Mouse (Mus musculus): Measurements from ENCODE around the gene Nit1. TPM values are rescaled to one million over a fixed set of nuclear protein-coding genes. Genes with fewer than 3 reads are reported as not detected.

Nit1 gene
- 10 to 100 TPM; 35.3 to 36.8 TPM for total RNA-seq (2021)

GRCm38 (mm10) chr1:171345225-171346094 lies at the start of gene Nit1, which contains the start of gene Pfdn2:
Gene Nit1, minus strand, starts transcription at chr1:171345646.
Gene Pfdn2, plus strand, starts transcription at chr1:171345670.
- intact Hi-C loops (cut with DNase I) = no loop called here
- peak; percentile 91 for DNase-seq

DNA sequence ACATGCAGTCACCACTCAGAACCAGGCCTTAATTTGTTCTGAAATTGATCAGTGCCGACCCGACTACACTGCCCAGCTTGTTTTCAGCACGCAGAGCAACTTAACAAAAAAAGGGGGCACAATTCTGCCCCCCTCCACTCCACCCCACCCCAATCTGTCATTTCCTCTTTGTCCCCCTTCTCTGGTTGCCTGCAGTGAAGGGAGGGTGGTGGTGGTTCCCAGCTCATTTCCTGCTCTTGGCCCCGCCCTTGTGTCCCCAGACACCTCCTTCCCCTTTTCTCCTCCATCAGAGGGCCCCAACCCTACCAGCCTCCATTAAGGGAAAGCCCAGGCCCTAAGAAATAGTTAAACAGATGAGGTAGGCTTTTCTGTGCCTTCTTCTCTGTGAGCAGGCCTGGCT lies 44.7 kb upstream of the Nit1 start:
- DNase-seq = no peak
- intact Hi-C loops (cut with DNase I) = no loop called here

DNA sequence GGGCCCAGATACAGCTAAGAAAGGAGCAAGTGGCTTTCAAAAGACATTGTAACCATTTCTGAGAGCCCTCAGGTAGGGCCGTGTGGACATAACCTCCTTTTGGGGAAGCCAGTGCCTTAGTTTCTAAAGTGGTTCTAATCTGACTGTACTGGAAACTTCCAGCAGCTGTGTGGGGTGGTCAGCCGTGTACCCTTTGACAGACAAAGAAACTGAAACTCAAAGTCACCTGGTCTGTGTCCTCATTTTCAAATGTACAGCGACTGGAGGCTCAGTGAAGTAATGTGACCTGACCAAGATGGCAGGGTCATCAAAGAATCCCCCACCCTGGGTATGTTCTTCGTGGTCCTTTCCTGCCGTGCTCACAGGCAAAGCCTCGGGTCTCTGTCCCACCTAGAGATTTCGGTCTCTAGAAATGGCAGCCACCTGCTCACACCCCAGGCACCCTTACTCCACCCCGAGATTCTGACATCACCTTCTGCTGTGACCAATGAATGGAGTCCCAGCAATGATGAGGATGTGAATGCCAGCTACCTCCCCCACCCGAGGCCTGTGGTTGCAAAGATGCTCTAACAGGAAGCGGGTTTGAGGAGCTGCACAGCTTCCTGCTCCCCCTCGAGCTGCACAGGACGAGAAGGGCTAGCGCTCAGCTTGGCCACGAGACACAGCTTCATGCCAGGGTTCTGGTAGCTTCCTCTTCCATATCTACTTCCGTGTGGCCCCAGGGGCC lies 43.1 kb upstream of the Nit1 start, which contains the start of gene Arhgap30:
TSS of gene Arhgap30 (plus strand) at position 579 of the 727 bp plus-strand sequence.
- DNase-seq = no peak
- intact Hi-C loops (cut with DNase I) = no loop called here

- intact Hi-C loops (cut with DNase I) = no loop called here
- peak; percentile 41 for DNase-seq
Measured at GRCm38 (mm10) chr1:171387099-171387498, 41.7 kb upstream of the Nit1 start.

GRCm38 (mm10) chr1:171385171-171385570 lies 39.7 kb upstream of the Nit1 start:
- intact Hi-C loops (cut with DNase I) = no loop called here
- no peak for DNase-seq

DNA sequence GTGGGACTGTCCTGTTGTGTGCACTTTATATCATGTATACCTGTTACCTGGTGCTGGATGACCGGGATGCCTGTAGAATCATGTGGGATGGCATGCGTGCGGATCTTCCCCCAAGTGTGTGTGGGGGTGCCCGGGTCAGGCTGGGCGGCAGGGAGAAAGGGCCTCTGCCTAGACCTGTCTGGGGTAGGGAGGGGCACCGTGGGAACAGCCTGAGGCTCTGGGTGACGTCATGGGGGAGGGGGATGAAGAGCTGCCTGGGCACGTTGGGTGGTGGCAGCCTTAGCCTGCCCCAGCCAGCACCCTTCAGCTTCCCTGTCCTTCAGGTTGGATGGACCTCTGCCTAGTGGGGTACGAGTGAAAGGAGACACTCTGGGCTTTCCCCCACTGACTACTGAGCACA lies 38.9 kb upstream of the Nit1 start:
- intact Hi-C loops (cut with DNase I) = no loop called here
- no peak for DNase-seq

GRCm38 (mm10) chr1:171382096-171382620 lies 36.7 kb upstream of the Nit1 start:
- intact Hi-C loops (cut with DNase I) = no loop called here

GRCm38 (mm10) chr1:171379935-171380599 lies 34.6 kb upstream of the Nit1 start:
- intact Hi-C loops (cut with DNase I) = no loop called here
- peak; percentile 82 for DNase-seq

More at GRCm38 (mm10) chr1:171382096-171382620, 36.7 kb upstream of the Nit1 start:
- no peak for DNase-seq

GRCm38 (mm10) chr1:171378298-171378697 lies 32.9 kb upstream of the Nit1 start:
- no peak for DNase-seq
- intact Hi-C loops (cut with DNase I) = no loop called here

- no peak for DNase-seq
- intact Hi-C loops (cut with DNase I) = no loop called here
Measured at GRCm38 (mm10) chr1:171375646-171376097, 30.2 kb upstream of the Nit1 start.

- intact Hi-C loops (cut with DNase I) = no loop called here
- no peak for DNase-seq
Measured at GRCm38 (mm10) chr1:171373946-171374345, 28.5 kb upstream of the Nit1 start.

DNA sequence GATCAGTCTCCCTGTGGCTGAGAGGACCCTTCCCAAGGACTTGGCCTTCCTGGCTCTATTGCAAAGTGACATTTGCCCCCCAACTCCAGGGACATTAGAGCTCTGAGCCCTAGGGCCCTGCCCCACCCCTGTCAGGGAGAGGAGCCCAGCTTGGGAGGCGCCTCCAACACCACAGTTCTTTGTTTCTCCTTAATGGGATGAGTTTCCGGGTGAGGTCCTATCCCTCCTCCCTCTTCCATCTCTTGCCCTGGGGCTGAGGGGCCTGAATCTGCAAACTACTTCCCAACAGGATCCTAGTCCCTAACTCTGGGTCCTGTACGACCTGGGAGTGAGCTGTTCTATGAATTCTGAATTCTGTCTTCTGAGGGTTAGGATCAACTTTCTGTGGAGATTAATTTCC lies 27.4 kb upstream of the Nit1 start:
- intact Hi-C loops (cut with DNase I) = no loop called here
- DNase-seq = no peak

DNA sequence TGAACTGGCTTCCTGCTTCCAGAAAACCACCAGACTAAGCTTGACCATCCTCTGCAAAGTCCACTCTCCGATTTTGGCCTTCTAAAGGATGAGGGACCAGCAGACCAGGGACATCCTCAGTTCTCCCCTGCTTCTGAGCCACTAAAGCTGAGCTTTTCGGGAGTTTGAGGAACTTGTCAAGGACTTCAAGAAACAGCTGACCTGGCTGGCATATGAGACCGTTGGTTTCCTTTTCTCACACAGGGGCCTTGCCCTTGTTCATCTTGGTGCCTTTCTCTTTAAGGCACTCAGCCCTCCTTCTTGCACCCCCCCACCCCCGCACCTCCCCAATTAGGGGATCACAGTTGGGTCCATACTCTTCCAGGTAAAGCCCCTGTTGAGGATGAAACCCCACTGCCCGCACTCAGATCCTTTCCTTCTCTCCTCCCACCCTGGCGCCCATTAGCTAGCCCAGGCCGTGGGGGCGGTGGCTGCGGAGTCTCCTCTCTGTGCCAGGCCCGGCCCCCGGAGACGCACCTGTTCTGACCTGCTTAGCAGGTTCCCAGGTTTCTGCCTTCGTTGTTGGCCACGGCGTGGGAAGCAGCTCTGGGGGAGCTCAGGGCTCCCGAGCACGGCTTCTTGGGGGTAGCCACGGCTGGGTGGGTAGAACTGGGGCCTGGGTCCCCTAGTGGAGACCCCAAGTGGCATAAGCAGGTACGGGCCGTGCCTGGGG lies 24.6 kb upstream of the Nit1 start, which contains the start of gene Nectin4:
TSS of gene Nectin4 (plus strand) at position 255 of the 712 bp plus-strand sequence.
- intact Hi-C loops (cut with DNase I) = no loop called here
- no peak for DNase-seq

GRCm38 (mm10) chr1:171365934-171366333 lies 20.5 kb upstream of the Nit1 start:
- no peak for DNase-seq
- intact Hi-C loops (cut with DNase I) = no loop called here

GRCm38 (mm10) chr1:171361106-171362103 lies 16.0 kb upstream of the Nit1 start:
- intact Hi-C loops (cut with DNase I) = loop anchor here (5.0 kb wide), 1 partner anchor 116 kb away; no protein-coding TSS in a partner anchor

DNA sequence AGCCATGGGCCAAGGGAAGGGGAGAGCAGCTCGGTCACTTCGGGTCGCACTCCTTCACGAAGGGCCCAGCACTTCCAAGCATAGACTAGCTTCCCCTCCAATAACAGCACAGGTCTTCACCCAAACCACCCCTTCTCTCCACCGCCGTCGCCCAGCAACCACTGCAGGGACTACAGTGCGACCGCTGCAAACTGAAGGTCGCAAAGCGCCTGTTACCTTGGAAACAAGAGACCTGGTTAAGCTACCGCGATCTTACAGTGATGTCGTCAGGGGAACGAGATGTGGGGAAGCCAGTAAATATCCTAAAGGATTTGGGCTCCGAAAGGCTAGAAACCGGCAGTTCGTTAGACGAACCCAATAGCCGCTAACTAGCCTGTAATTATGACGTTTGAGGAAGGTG lies 15.2 kb upstream of the Nit1 start, which contains the start of gene Klhdc9:
TSS of gene Klhdc9 (minus strand) at position 143 of the 400 bp plus-strand sequence.
- intact Hi-C loops (cut with DNase I) = loop anchor here (5.0 kb wide), 1 partner anchor 117 kb away; no protein-coding TSS in a partner anchor
- peak; percentile 94 for DNase-seq

More at GRCm38 (mm10) chr1:171361106-171362103, 16.0 kb upstream of the Nit1 start:
- peak; percentile 68 for DNase-seq

DNA sequence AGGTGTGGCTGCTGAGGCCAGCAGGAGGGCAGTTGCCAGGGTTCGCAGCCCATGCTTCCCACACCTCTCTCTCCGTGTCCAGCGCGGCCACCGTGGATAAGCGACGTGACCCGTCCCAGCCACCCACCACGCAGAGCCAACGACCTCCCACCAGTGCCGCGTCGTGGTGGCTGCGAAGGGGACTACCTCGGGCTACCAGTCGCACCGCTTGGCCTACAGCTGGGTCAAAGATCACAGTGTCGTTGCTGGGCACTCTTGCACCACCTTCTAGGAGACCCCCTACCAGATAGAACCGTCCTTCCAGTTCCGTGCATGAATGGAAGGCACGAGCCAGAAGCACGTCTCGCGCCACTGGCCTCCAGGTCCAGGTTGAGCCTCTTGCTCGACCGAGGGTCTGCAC lies 14.8 kb upstream of the Nit1 start:
- DNase-seq = peak; percentile 33
- intact Hi-C loops (cut with DNase I) = loop anchor here (5.0 kb wide), 1 partner anchor 117 kb away; no protein-coding TSS in a partner anchor

DNA sequence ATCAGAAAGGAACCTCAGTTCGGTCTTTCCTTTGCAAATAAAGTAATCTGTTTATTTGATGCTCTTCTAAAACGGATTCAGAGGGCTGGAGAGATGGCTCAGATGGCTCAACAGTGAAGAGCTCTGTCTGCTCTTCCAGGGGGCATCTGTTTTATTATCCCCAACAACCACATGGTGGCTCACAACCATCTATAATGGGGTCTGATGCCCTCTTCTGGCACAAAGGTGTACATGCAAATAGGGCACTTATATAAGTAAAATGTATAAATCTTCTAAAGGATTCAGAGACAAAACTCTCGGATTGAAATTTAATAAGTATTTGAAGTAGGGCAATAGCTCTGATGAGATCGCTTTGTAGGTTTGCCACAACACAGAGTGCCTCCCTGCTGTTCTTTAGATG lies 13.0 kb upstream of the Nit1 start:
- intact Hi-C loops (cut with DNase I) = no loop called here
- no peak for DNase-seq
